Mouse (Mus musculus): Measurements from ENCODE around the gene Gm6614.

The Gm6614 gene

GRCm38 (mm10) chr6:142011364-142011955, at the start of gene Gm6614:
Gm6614 (minus strand) TSS chr6:142011414.
- DNase-seq, result no peak

- peak; percentile 30 to 51 for DNase-seq
Observed at GRCm38 (mm10) chr6:142058281-142058680, 47.1 kb upstream of the Gm6614 start.

- DNase-seq, result no peak
Observed at GRCm38 (mm10) chr6:142047689-142048088, 36.5 kb upstream of the Gm6614 start.

GRCm38 (mm10) chr6:142045746-142046145, 34.5 kb upstream of the Gm6614 start:
- DNase-seq, result peak; percentile 39 to 61

- peak; percentile 47 to 75 for DNase-seq
Observed at GRCm38 (mm10) chr6:142041896-142042295, 30.7 kb upstream of the Gm6614 start.

- peak; percentile 50 to 55 for DNase-seq
Observed at GRCm38 (mm10) chr6:142040306-142041175, 29.3 kb upstream of the Gm6614 start.

GRCm38 (mm10) chr6:142035771-142036170, 24.6 kb upstream of the Gm6614 start:
- DNase-seq, result no peak

- peak in 1 of 2 experiments; percentile 24 for DNase-seq
Observed at GRCm38 (mm10) chr6:142021671-142022070, 10.5 kb upstream of the Gm6614 start.

- DNase-seq, result no peak
Observed at GRCm38 (mm10) chr6:141986772-141987171, 24.4 kb downstream of the Gm6614 start.

GRCm38 (mm10) chr6:141984644-141985043, 26.6 kb downstream of the Gm6614 start:
- DNase-seq, result peak; percentile 13 to 35

GRCm38 (mm10) chr6:141962420-141962819, 48.8 kb downstream of the Gm6614 start:
- DNase-seq, result no peak

- DNase-seq, result no peak
Observed at GRCm38 (mm10) chr6:141961861-141962260, 49.4 kb downstream of the Gm6614 start.

- no peak for DNase-seq
Observed at GRCm38 (mm10) chr6:141960482-141960881, 50.7 kb downstream of the Gm6614 start.

GRCm38 (mm10) chr6:141946862-141947261, 64.4 kb downstream of the Gm6614 start, which contains the start of gene Slco1a1:
Slco1a1 (minus strand) TSS chr6:141946962.
- DNase-seq, result peak in 1 of 2 experiments; percentile 21

GRCm38 (mm10) chr6:141940451-141940850, 70.8 kb downstream of the Gm6614 start:
- DNase-seq, result peak in 1 of 2 experiments; percentile 13
